Mouse (Mus musculus) midbrain, postnatal 0 days (tissue): ENCODE measurements around the gene St3gal6. TPM values are rescaled to one million over a fixed set of nuclear protein-coding genes. Genes with fewer than 3 reads are reported as not detected.

Source experiments
- ATAC-seq: fragments of 200-750 bp; cut with Nextera tagmentation; 2 replicates; pipeline ENCODE4 v1.8.0; 2017; ENCODE audit warnings: moderate number of reproducible peaks, mild to moderate bottlenecking, moderate TSS enrichment, moderate library complexity; ENCODE audit not compliant: low FRiP score
- DNase-seq: peaks from one replicate; pipeline ENCODE4 v3.0.0-alpha.2; 2015; ENCODE audit warnings: low spot score
- H3K27ac ChIP-seq: fragments of 300-500 bp; sonication (generic); 2 replicates; pipeline ENCODE4 v1.5.1; 2014; ENCODE audit warnings: low read depth, mild to moderate bottlenecking, low read length, mixed read lengths
- H3K27me3 ChIP-seq: fragments of 300-500 bp; sonication (generic); 2 replicates; pipeline ENCODE4 v1.6.1; 2014; ENCODE audit warnings: low read length, control low read depth, mixed read lengths; ENCODE audit not compliant: insufficient read depth
- H3K36me3 ChIP-seq: fragments of 300-500 bp; sonication (generic); 2 replicates; pipeline ENCODE4 v1.6.1; 2014; ENCODE audit warnings: low read length, control low read depth, mixed read lengths; ENCODE audit not compliant: insufficient read depth
- H3K4me1 ChIP-seq: fragments of 300-500 bp; sonication (generic); 2 replicates; pipeline ENCODE4 v1.6.1; 2014; ENCODE audit warnings: mild to moderate bottlenecking, control low read depth, antibody characterized with exemption, low read length, mixed read lengths; ENCODE audit not compliant: insufficient read depth
- H3K4me2 ChIP-seq: fragments of 300-500 bp; sonication (generic); 2 replicates; pipeline ENCODE4 v1.6.1; 2014; ENCODE audit warnings: low read depth, mild to moderate bottlenecking, low read length, mixed read lengths; ENCODE audit not compliant: poor library complexity, severe bottlenecking
- H3K4me3 ChIP-seq: fragments of 300-500 bp; sonication (generic); 2 replicates; pipeline ENCODE4 v1.5.1; 2014; ENCODE audit warnings: low read depth, mild to moderate bottlenecking, low read length, moderate library complexity
- H3K9ac ChIP-seq: fragments of 300-500 bp; sonication (generic); replicated peaks from 2 replicates; pipeline ENCODE4 v1.6.1; 2014; ENCODE audit warnings: mild to moderate bottlenecking, low read length, moderate library complexity, mixed read lengths; ENCODE audit not compliant: poor library complexity, severe bottlenecking
- H3K9me3 ChIP-seq: fragments of 300-500 bp; sonication (generic); 2 replicates; pipeline ENCODE4 v1.6.1; 2016; ENCODE audit warnings: low read length, control low read depth
- CTCF ChIP-seq: IDR thresholded peaks from 2 replicates; pipeline ENCODE4 v1.5.1; 2016; ENCODE audit warnings: antibody characterized with exemption, mild to moderate bottlenecking
- WGBS: fragments of 180-500 bp; shearing (Covaris S2); extraction: QIAGEN DNeasy Blood & Tissue Kit; methylation state at CpG from one replicate; pipeline ENCODE4 v1.1.7; 2014; 5-methylcytosine and 5-hydroxymethylcytosine counted together
- polyA plus RNA-seq: library from polyadenylated mRNA; unstranded; fragments of >200 nt; fragmentation: Nextera tagmentation; extraction: Ambion mirVana; gene quantifications from 2 replicates; pipeline ENCODE4 v1.2.1, GENCODE M21; 2015
- total RNA-seq: library from RNA; depleted of rRNA; stranded (reverse); fragments of >200 nt; gene quantifications from 2 replicates; pipeline ENCODE4 v1.2.3, GENCODE M21; 2014

Gene St3gal6
- total and polyA plus RNA-seq, 2 experiments from 2014 or later = 6.5 to 18.0 TPM

- WGBS = 92% methylated on average over 6 of the region's 6 CpGs
- Histone ChIP-seq H3K4me3 (no peak overlapping the region), H3K4me1 (no peaks in the 10 kb centered on the region), H3K9ac (no peak overlapping the region), H3K27ac (no peak overlapping the region), H3K4me2 (no peak overlapping the region), H3K27me3 (no peaks in the 10 kb centered on the region), H3K36me3 (peaks cover 8% of the 10 kb centered on the region; the same call in 1 of the 2 replicates), H3K9me3 (no peaks in the 10 kb centered on the region)
- DNase-seq (no peak), ATAC-seq (no peak)
- no peak for TF ChIP-seq CTCF
These were observed 67.1 kb downstream of the St3gal6 start for GRCm38 (mm10) chr16:58456991-58457390.

- Histone ChIP-seq H3K9me3 (no peaks in the 10 kb centered on the region), H3K9ac (no peak overlapping the region), H3K27me3 (no peaks in the 10 kb centered on the region), H3K4me1 (no peaks in the 10 kb centered on the region), H3K4me3 (no peak overlapping the region), H3K36me3 (peaks cover 8% of the 10 kb centered on the region; the same call in 1 of the 2 replicates), H3K4me2 (no peak overlapping the region), H3K27ac (no peak overlapping the region)
- WGBS = 88% methylated on average over 5 of the region's 5 CpGs
- no peak for DNase-seq
- ATAC-seq = no peak
- no peak for TF ChIP-seq CTCF
These were observed 67.6 kb downstream of the St3gal6 start for GRCm38 (mm10) chr16:58456445-58456844.

GRCm38 (mm10) chr16:58455118-58455517, 68.9 kb downstream of the St3gal6 start:
- H3K4me2 ChIP-seq = no peak overlapping the region
- H3K9me3 ChIP-seq = no peaks in the 10 kb centered on the region
- TF ChIP-seq CTCF = no peak
- DNase-seq (no peak), ATAC-seq (no peak)
- H3K4me3 ChIP-seq = no peak overlapping the region
- H3K4me1 ChIP-seq = no peaks in the 10 kb centered on the region
- no peaks in the 10 kb centered on the region for H3K27me3 ChIP-seq
- no peak overlapping the region for H3K27ac ChIP-seq
- H3K9ac ChIP-seq = no peak overlapping the region
- H3K36me3 ChIP-seq = peaks cover 11% of the 10 kb centered on the region; the same call in 1 of the 2 replicates
- WGBS = 86% methylated on average over 5 of the region's 5 CpGs

DNA sequence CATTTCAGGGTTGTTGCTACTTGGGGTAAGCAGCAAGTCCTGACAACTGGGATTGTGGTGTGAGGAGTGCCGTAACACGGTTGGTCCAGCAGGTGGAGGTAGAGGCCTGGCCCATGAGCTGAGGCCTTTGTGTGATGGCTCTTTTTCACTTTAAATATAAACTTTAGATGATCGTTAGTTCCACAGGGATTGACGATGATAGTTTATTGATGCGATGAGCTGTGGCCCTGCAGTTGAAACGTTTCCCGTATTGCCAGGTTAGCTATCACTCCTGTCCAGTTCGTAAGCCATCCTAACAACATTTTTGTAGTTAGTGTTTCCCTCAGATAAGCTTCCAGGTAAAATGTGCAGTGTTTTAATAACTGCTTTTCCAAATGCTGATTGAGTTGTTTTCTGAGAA, 69.4 kb downstream of the St3gal6 start:
- Histone ChIP-seq H3K4me1 (no peaks in the 10 kb centered on the region), H3K9me3 (no peaks in the 10 kb centered on the region), H3K4me2 (no peak overlapping the region), H3K27me3 (no peaks in the 10 kb centered on the region), H3K36me3 (peaks cover 11% of the 10 kb centered on the region; the same call in 1 of the 2 replicates), H3K4me3 (no peak overlapping the region), H3K27ac (no peak overlapping the region), H3K9ac (no peak overlapping the region)
- TF ChIP-seq CTCF = peak; percentile 80
- ATAC-seq = no peak; the same call in 1 of the 2 replicates
- 71% methylated on average over 8 of the region's 8 CpGs for WGBS
- DNase-seq = peak; percentile 28

- Histone ChIP-seq H3K4me2 (no peak overlapping the region), H3K27ac (no peak overlapping the region), H3K4me3 (no peak overlapping the region), H3K27me3 (no peaks in the 10 kb centered on the region), H3K9ac (no peak overlapping the region), H3K9me3 (no peaks in the 10 kb centered on the region), H3K4me1 (no peaks in the 10 kb centered on the region), H3K36me3 (peaks cover 11% of the 10 kb centered on the region; the same call in 1 of the 2 replicates)
- ATAC-seq = no peak
- DNase-seq = no peak
- no peak for TF ChIP-seq CTCF
These were observed 70.2 kb downstream of the St3gal6 start for GRCm38 (mm10) chr16:58453820-58454219.

GRCm38 (mm10) chr16:58453138-58453537, 70.9 kb downstream of the St3gal6 start:
- no peak overlapping the region for H3K9ac ChIP-seq
- peaks cover 7% of the 10 kb centered on the region; the same call in 1 of the 2 replicates for H3K36me3 ChIP-seq
- ATAC-seq = no peak
- WGBS = 83% methylated on average over 3 of the region's 3 CpGs
- no peak for DNase-seq
- no peaks in the 10 kb centered on the region for H3K27me3 ChIP-seq
- no peaks in the 10 kb centered on the region for H3K9me3 ChIP-seq
- no peak for TF ChIP-seq CTCF
- H3K4me3 ChIP-seq = no peak overlapping the region
- H3K4me1 ChIP-seq = no peaks in the 10 kb centered on the region
- no peak overlapping the region for H3K27ac ChIP-seq
- H3K4me2 ChIP-seq = no peak overlapping the region
